Mouse (Mus musculus): Measurements from ENCODE around the gene Morf4l2.

GRCm38 (mm10) chrX:136741651-136742201 lies 1.8 kb downstream of the Morf4l2 start:
- TF ChIP-seq EP300 (IDR thresholded peaks at IDR 0.05; ENCODE audit: low read length) = no peak
- TF ChIP-seq CTCF (conservative IDR thresholded peaks at IDR 0.05 in 1 of 2, IDR thresholded peaks at IDR 0.05 in 1 of 2; ENCODE audit: low read depth in 2 of 2, low read length in 2 of 2) = no peak
- TF ChIP-seq IRF4 (IDR thresholded peaks at IDR 0.05; ENCODE audit: low read depth, low read length) = no peak; the same call in 1 of the 2 replicates
- TF ChIP-seq TBP (conservative IDR thresholded peaks at IDR 0.05; ENCODE audit: low read depth, low read length) = no peak
- TF ChIP-seq MAFK (IDR thresholded peaks at IDR 0.05; ENCODE audit: insufficient replicate concordance, low read length) = no peak

Measured in CH12.LX (cell line).